Mouse (Mus musculus) heart, postnatal 0 days (tissue): Measurements from ENCODE around the gene Kcnj10.

Experiments
- CTCF ChIP-seq: IDR thresholded peaks from 2 replicates; pipeline ENCODE4 v1.5.1; 2016; ENCODE audit warnings: antibody characterized with exemption, control low read depth, low read depth
- EP300 ChIP-seq: IDR thresholded peaks from 2 replicates; pipeline ENCODE4 v1.6.1; 2016; ENCODE audit warnings: antibody characterized with exemption, low read depth

DNA sequence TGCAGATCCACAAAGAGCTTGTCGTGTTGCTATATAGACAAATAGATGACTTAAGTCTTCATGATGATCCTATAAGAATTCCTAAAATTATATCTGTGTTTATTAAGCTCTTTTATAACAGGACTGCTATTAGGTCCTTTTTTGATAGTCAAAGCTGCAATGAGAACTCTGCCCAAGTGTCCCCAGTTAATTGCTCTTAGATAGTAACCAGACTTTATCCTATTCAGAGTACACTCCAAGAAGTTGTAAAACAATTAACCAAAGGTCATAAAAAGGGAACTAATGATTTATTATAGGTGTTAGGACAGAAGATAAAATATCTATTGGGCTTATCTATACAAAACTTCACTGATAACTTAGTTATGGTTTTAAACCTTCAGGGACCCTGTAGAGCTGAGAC is 41.1 kb downstream of the Kcnj10 start:
- TF ChIP-seq CTCF, result no peak
- no peak for TF ChIP-seq EP300
